In the genomic region with DNA sequence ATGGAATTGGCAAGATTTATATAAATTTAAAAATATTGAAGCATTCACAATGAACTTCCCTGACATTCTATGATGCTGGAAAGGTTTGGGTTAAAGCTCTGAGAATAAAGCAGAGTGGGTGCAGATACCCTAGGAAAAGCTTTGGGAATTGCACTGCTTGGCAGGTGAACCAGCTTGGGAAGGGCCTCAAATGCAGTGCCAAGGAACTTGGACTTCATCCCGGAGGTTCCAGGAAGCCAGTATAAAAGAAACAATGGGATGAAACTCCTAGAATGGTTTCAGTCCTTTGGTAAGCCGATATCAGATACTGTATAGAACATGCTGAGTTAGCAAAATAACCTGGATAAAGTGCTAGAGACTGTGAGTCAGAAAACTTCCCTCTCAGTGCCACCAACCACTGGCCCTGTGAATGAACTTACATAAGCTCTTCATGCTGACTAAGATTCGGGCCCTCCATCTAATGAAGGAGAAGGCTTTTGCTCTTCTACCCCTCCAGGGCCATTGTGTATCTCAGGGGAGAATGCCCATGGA, we compare ENCODE assay signal across 26 mouse cellular contexts.
A peak's percentile ranks its signal among the peaks of the same experiment; 100 is the strongest.
DNase-seq lines count a peak whose midpoint lies in the region; ATAC-seq and TF ChIP-seq lines count a peak whose summit lies in the region.
"Had no signal": no experiment of that assay in that cellular context is flagged by ENCODE, and none has a peak within 500 bp of the region (broad histone marks: within the 10 kb centered on the region; RNA-seq: fewer than 3 reads in every experiment).

No protein-coding gene starts in this region.

- H3K27ac ChIP-seq in heart, adult 2 months, result no peak overlapping the region
- no peak overlapping the region for H3K27ac ChIP-seq in CH12.LX (ENCODE audit: insufficient read depth, low read depth)
- H3K27ac ChIP-seq in kidney, adult 2 months (ENCODE audit: insufficient read depth, low read depth, low read length), result no peak overlapping the region
- H3K27ac ChIP-seq: forebrain, embryonic 12.5 days; heart, embryonic 13.5 days; hindbrain, embryonic 12.5 days; hindbrain, postnatal 0 days; intestine, embryonic 15.5 days; kidney, postnatal 0 days; limb, embryonic 12.5 days; liver, embryonic 12.5 days; midbrain, embryonic 12.5 days had no signal

- in situ Hi-C loops in CH12.LX (cut with MboI; ENCODE audit: low pct_ligation_motif_present, low pct_unique_long_range_greater_than_20kb, low sequenced_read_pairs), result no loop called here

- intact Hi-C loops in heart, adult 2 months (cut with DNase I), result no loop called here

- peak; percentile 15 to 21 for DNase-seq in cerebellum, postnatal 36 days
- peak; percentile 8 for DNase-seq in heart, postnatal 4 days
- DNase-seq in heart, adult 2 months, result no peak
- DNase-seq in CH12.LX (ENCODE audit: extremely low read depth), result no peak
- peak; percentile 71 for DNase-seq in Muller cell, postnatal 12 days (ENCODE audit: inconsistent ontology term)
- no peak for DNase-seq in kidney, adult 2 months
- DNase-seq: adrenal gland, adult 8-10 months; gastrocnemius, postnatal 25 days; heart, adult 11 months; kidney, adult 8-10 months; kidney, postnatal 4 days; liver, postnatal 0 days; lung, postnatal 4 days had no signal

- H3K9me3 ChIP-seq in CH12.LX (replicated peaks; ENCODE audit: low read length), result no peaks in the 10 kb centered on the region
- H3K9me3 ChIP-seq: forebrain, embryonic 12.5 days; heart, embryonic 13.5 days; hindbrain, embryonic 12.5 days; intestine, embryonic 15.5 days; limb, embryonic 12.5 days; liver, embryonic 12.5 days; midbrain, embryonic 12.5 days had no signal

- no peak overlapping the region for H3K4me2 ChIP-seq in CH12.LX (ENCODE audit: insufficient read depth, low read depth, poor library complexity, severe bottlenecking)
- H3K4me2 ChIP-seq: forebrain, embryonic 12.5 days; heart, embryonic 13.5 days; hindbrain, embryonic 12.5 days; intestine, embryonic 15.5 days; limb, embryonic 12.5 days; liver, embryonic 12.5 days; midbrain, embryonic 12.5 days had no signal

- TF ChIP-seq CTCF in heart, adult 2 months (IDR thresholded peaks at IDR 0.05), result no peak
- no peak for TF ChIP-seq CTCF in CH12.LX (conservative IDR thresholded peaks at IDR 0.05 in 1 of 2, IDR thresholded peaks at IDR 0.05 in 1 of 2; ENCODE audit: low read depth in 2 of 2, low read length in 2 of 2)
- TF ChIP-seq CTCF in kidney, adult 2 months (conservative IDR thresholded peaks at IDR 0.05; ENCODE audit: insufficient read depth, insufficient read length, low read depth, low read length), result no peak

- no peak overlapping the region for H3K9ac ChIP-seq in heart, adult 2 months (ENCODE audit: low read depth, low read length)
- H3K9ac ChIP-seq in CH12.LX (ENCODE audit: insufficient read depth, low read depth), result no peak overlapping the region
- H3K9ac ChIP-seq: forebrain, embryonic 12.5 days; heart, embryonic 13.5 days; hindbrain, embryonic 12.5 days; intestine, embryonic 15.5 days; limb, embryonic 12.5 days; liver, embryonic 12.5 days; liver, postnatal 0 days; midbrain, embryonic 12.5 days had no signal

- no peaks in the 10 kb centered on the region for H3K27me3 ChIP-seq in heart, adult 2 months (ENCODE audit: control insufficient read depth, insufficient read depth, low read length)
- no peaks in the 10 kb centered on the region for H3K27me3 ChIP-seq in CH12.LX (replicated peaks)
- no peaks in the 10 kb centered on the region for H3K27me3 ChIP-seq in kidney, adult 2 months (replicated peaks; ENCODE audit: control insufficient read depth, insufficient read depth, low read length)
- H3K27me3 ChIP-seq: forebrain, embryonic 12.5 days; hindbrain, embryonic 12.5 days; intestine, embryonic 15.5 days; limb, embryonic 12.5 days; liver, embryonic 12.5 days; megakaryocyte, embryonic 14.5 days; midbrain, embryonic 12.5 days had no signal

- no peaks in the 10 kb centered on the region for H3K36me3 ChIP-seq in heart, adult 2 months (ENCODE audit: control insufficient read depth, insufficient read depth, low read length)
- H3K36me3 ChIP-seq in CH12.LX (replicated peaks in 1 of 2; ENCODE audit: control insufficient read depth in 1 of 2, insufficient read depth in 1 of 2, low read length in 1 of 2), result no peaks in the 10 kb centered on the region
- H3K36me3 ChIP-seq in kidney, adult 2 months (ENCODE audit: control insufficient read depth, insufficient read depth, low read length), result no peaks in the 10 kb centered on the region
- H3K36me3 ChIP-seq: forebrain, embryonic 12.5 days; heart, embryonic 13.5 days; hindbrain, embryonic 12.5 days; intestine, embryonic 15.5 days; limb, embryonic 12.5 days; liver, embryonic 12.5 days; midbrain, embryonic 12.5 days had no signal

- 33% methylated on average over 3 of the region's 3 CpGs for WGBS in heart, adult 2 months
- WGBS in kidney, adult 2 months, result 64% methylated on average over 3 of the region's 3 CpGs

- H3K79me2 ChIP-seq in heart, adult 2 months (replicated peaks; ENCODE audit: control insufficient read depth, insufficient read depth, low read length), result no peaks in the 10 kb centered on the region
- no peaks in the 10 kb centered on the region for H3K79me2 ChIP-seq in CH12.LX (replicated peaks; ENCODE audit: control insufficient read depth, extremely low read depth, insufficient read depth, poor library complexity, severe bottlenecking)

- no peak overlapping the region for H3K4me3 ChIP-seq in heart, adult 2 months
- no peak overlapping the region for H3K4me3 ChIP-seq in CH12.LX (replicated peaks in 1 of 3; ENCODE audit: low read depth in 2 of 3, low read length in 2 of 3, poor library complexity in 1 of 3)
- no peak overlapping the region for H3K4me3 ChIP-seq in kidney, adult 2 months (ENCODE audit: insufficient read depth, low read depth, low read length)
- H3K4me3 ChIP-seq: erythroblast, embryonic 14.5 days; forebrain, embryonic 12.5 days; heart, embryonic 13.5 days; hindbrain, embryonic 12.5 days; intestine, embryonic 15.5 days; limb, embryonic 12.5 days; liver, embryonic 12.5 days; megakaryocyte, embryonic 14.5 days; midbrain, embryonic 12.5 days had no signal

- dilution Hi-C loops in CH12.LX (cut with MboI; ENCODE audit: extremely low pct_ligation_motif_present, extremely low pct_unique_long_range_greater_than_20kb, low sequenced_read_pairs), result no loop called here

- no peak for TF ChIP-seq RAD21 in CH12.LX (IDR thresholded peaks at IDR 0.05; ENCODE audit: low read depth, low read length)

- no peak for TF ChIP-seq POLR2A in heart, adult 2 months (IDR thresholded peaks at IDR 0.05; ENCODE audit: insufficient read depth, low read depth, low read length)
- TF ChIP-seq POLR2A in CH12.LX (IDR thresholded peaks at IDR 0.05; ENCODE audit: low read depth, low read length), result no peak
- no peak for TF ChIP-seq POLR2A in kidney, adult 2 months (IDR thresholded peaks at IDR 0.05; ENCODE audit: low read depth, low read length)

- no peaks in the 10 kb centered on the region for H3K4me1 ChIP-seq in heart, adult 2 months (ENCODE audit: control insufficient read depth, insufficient read depth, low read length)
- no peaks in the 10 kb centered on the region for H3K4me1 ChIP-seq in CH12.LX (ENCODE audit: control insufficient read depth in 1 of 2, insufficient read depth in 2 of 2)
- H3K4me1 ChIP-seq in kidney, adult 2 months (ENCODE audit: control insufficient read depth, insufficient read depth, low read length), result no peaks in the 10 kb centered on the region
- H3K4me1 ChIP-seq: intestine, embryonic 15.5 days; limb, embryonic 12.5 days; liver, embryonic 12.5 days; megakaryocyte, embryonic 14.5 days had no signal

- ATAC-seq in cerebellum, adult (ENCODE audit: insufficient number of reproducible peaks, low FRiP score, low TSS enrichment), result no peak; the same call in 1 of the 2 replicates
- ATAC-seq: CD4-positive, CD25-positive, alpha-beta regulatory T cell, adult 4 months; hindbrain, postnatal 0 days; intestine, embryonic 15.5 days; liver, embryonic 12.5 days; liver, postnatal 0 days had no signal

- TF ChIP-seq EP300 in heart, adult 2 months (IDR thresholded peaks at IDR 0.05; ENCODE audit: insufficient read depth, low read depth, low read length), result no peak
- TF ChIP-seq EP300 in CH12.LX (IDR thresholded peaks at IDR 0.05; ENCODE audit: low read length), result no peak

TF ChIP-seq in CH12.LX, 34 proteins besides CTCF, POLR2A, EP300 and RAD21:
- TF ChIP-seq MYC (IDR thresholded peaks at IDR 0.05; ENCODE audit: low read depth, low read length), result no peak
- peak; percentile 79 for TF ChIP-seq MAFK (IDR thresholded peaks at IDR 0.05; ENCODE audit: insufficient replicate concordance, low read length)

Comparison
In these comparisons a context has a peak if more than half of its experiments do, and no peak if none do; other contexts are left out.
1. DNase-seq: peak in cerebellum, postnatal 36 days (2 of 2), heart, postnatal 4 days (single experiment) and Muller cell, postnatal 12 days (single experiment); none in heart, adult 2 months (0 of 2), CH12.LX (single experiment) and kidney, adult 2 months (single experiment).